Mouse (Mus musculus): ENCODE data around the gene 4930469K13Rik.

GRCm38 (mm10) chr11:34083795-34084194 lies 14.6 kb downstream of the 4930469K13Rik start:
- no peak for TF ChIP-seq CTCF (IDR thresholded peaks at IDR 0.05; ENCODE audit: control insufficient read depth, insufficient read depth, low read length)
- TF ChIP-seq POLR2A (IDR thresholded peaks at IDR 0.05; ENCODE audit: borderline replicate concordance, control insufficient read depth, low read depth, low read length): no peak
